Mouse (Mus musculus): ENCODE data around the gene Ldlr.

DNA sequence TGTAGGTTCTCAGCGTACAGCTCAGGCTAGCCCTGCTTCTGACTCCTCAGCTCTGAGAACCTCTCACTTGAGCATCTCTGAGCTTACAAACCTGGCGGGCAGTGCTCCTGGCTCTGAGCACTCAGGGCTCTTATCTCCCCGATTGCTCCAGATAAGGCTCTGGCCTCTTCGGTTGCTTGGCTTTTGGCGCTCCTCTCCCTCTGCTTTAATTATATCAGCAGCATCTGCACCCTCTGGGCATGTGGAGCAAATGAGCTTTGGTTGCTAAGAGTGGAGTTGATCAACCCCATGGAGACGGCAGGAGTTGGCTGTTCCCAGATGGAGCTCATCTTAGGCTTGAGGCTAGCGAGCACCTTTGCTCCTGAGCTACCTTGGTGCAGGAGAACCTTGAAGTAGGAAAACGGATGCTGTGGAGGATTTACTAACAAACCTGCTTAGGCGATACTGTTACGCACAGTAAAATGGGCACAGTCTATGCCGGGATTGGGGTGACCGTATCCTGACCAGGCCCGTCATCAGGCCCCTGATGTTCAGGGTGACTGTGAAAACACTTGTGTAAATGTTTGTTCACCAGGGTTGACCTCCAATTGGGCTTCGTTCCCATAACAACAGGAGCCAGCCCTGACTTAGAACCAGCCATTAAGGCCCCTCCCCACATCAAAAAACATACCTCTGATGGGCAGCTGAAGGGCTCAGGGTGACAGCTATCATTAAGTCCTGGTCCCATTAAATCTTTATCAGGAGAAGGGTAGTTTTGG lies 3.1 kb downstream of the Ldlr start:
- TF ChIP-seq CTCF (IDR thresholded peaks at IDR 0.05; ENCODE audit: borderline replicate concordance, insufficient read depth, low read depth, low read length) (no peak), POLR2A (IDR thresholded peaks at IDR 0.05; ENCODE audit: borderline replicate concordance, insufficient read depth, low read length) (no peak)
